Mouse (Mus musculus) bone marrow macrophage, adult 2 months (primary cell): ENCODE data around the gene Vax2. TPM values are rescaled to one million over a fixed set of nuclear protein-coding genes. Genes with fewer than 3 reads are reported as not detected.

Experiments
- H3K27ac ChIP-seq: 2 replicates; pipeline ENCODE4 v1.5.1; 2012; ENCODE audit warnings: low read depth, low read length; ENCODE audit not compliant: insufficient read depth
- H3K4me1 ChIP-seq: 2 replicates; pipeline ENCODE4 v1.6.1; 2012; ENCODE audit warnings: low read length; ENCODE audit not compliant: control insufficient read depth, insufficient read depth
- H3K4me3 ChIP-seq: 2 replicates; pipeline ENCODE4 v1.5.1; 2012; ENCODE audit warnings: mild to moderate bottlenecking, low read length, moderate library complexity; ENCODE audit not compliant: insufficient read depth
- CTCF ChIP-seq: IDR thresholded peaks from 2 replicates; pipeline ENCODE4 v1.5.1; 2012; ENCODE audit warnings: low read depth, mild to moderate bottlenecking, low read length, moderate library complexity
- POLR2A ChIP-seq: IDR thresholded peaks from 2 replicates; pipeline ENCODE4 v1.6.1; 2012; ENCODE audit warnings: mild to moderate bottlenecking, low read depth, low read length, borderline replicate concordance
- polyA plus RNA-seq: library from polyadenylated mRNA; stranded (reverse); fragments of >200 nt; gene quantifications from 2 replicates; pipeline ENCODE4 v1.2.4, GENCODE M21; 2012; ENCODE audit not compliant: missing spikeins, insufficient read depth, insufficient read length

The Vax2 gene
- polyA plus RNA-seq, 1 experiment, result not detected

GRCm38 (mm10) chr6:83696684-83697083, 14.4 kb upstream of the Vax2 start:
- Histone ChIP-seq H3K27ac (no peak overlapping the region), H3K4me1 (no peaks in the 10 kb centered on the region), H3K4me3 (no peak overlapping the region)
- no peak for TF ChIP-seq POLR2A
- TF ChIP-seq CTCF, result no peak

GRCm38 (mm10) chr6:83697932-83698331, 13.1 kb upstream of the Vax2 start:
- Histone ChIP-seq H3K27ac (no peak overlapping the region), H3K4me1 (no peaks in the 10 kb centered on the region), H3K4me3 (no peak overlapping the region)
- TF ChIP-seq POLR2A (no peak), CTCF (no peak)

GRCm38 (mm10) chr6:83699971-83700370, 11.1 kb upstream of the Vax2 start:
- Histone ChIP-seq H3K4me1 (no peaks in the 10 kb centered on the region), H3K4me3 (no peak overlapping the region), H3K27ac (no peak overlapping the region)
- TF ChIP-seq CTCF, result no peak
- no peak for TF ChIP-seq POLR2A

GRCm38 (mm10) chr6:83701001-83701400, 10.1 kb upstream of the Vax2 start:
- Histone ChIP-seq H3K4me1 (no peaks in the 10 kb centered on the region), H3K4me3 (no peak overlapping the region), H3K27ac (no peak overlapping the region)
- no peak for TF ChIP-seq CTCF
- no peak for TF ChIP-seq POLR2A

- TF ChIP-seq CTCF (no peak), POLR2A (no peak)
- no peak overlapping the region for H3K27ac ChIP-seq
- no peak overlapping the region for H3K4me3 ChIP-seq
- no peaks in the 10 kb centered on the region for H3K4me1 ChIP-seq
Observed at GRCm38 (mm10) chr6:83702146-83702999, 8.7 kb upstream of the Vax2 start.

GRCm38 (mm10) chr6:83703000-83703721, 7.9 kb upstream of the Vax2 start:
- no peaks in the 10 kb centered on the region for H3K4me1 ChIP-seq
- TF ChIP-seq CTCF, result no peak
- TF ChIP-seq POLR2A, result no peak

GRCm38 (mm10) chr6:83703722-83704078, 7.4 kb upstream of the Vax2 start:
- TF ChIP-seq CTCF, result no peak
- TF ChIP-seq POLR2A, result no peak
- Histone ChIP-seq H3K4me3 (no peak overlapping the region), H3K27ac (no peak overlapping the region), H3K4me1 (no peaks in the 10 kb centered on the region)

More at GRCm38 (mm10) chr6:83703000-83703721, 7.9 kb upstream of the Vax2 start:
- H3K27ac ChIP-seq, result no peak overlapping the region
- no peak overlapping the region for H3K4me3 ChIP-seq

GRCm38 (mm10) chr6:83704294-83704693, 6.8 kb upstream of the Vax2 start:
- Histone ChIP-seq H3K27ac (no peak overlapping the region), H3K4me1 (no peaks in the 10 kb centered on the region), H3K4me3 (no peak overlapping the region)
- no peak for TF ChIP-seq CTCF
- no peak for TF ChIP-seq POLR2A

- H3K27ac ChIP-seq, result no peak overlapping the region
- no peaks in the 10 kb centered on the region for H3K4me1 ChIP-seq
- no peak overlapping the region for H3K4me3 ChIP-seq
- TF ChIP-seq CTCF (no peak), POLR2A (no peak)
Observed at GRCm38 (mm10) chr6:83704701-83705100, 6.4 kb upstream of the Vax2 start.

- Histone ChIP-seq H3K4me3 (no peak overlapping the region), H3K4me1 (no peaks in the 10 kb centered on the region), H3K27ac (no peak overlapping the region)
- TF ChIP-seq POLR2A (no peak), CTCF (no peak)
Observed at GRCm38 (mm10) chr6:83707738-83708510, 3.1 kb upstream of the Vax2 start.
